Mouse (Mus musculus): ENCODE results near the gene Magi1. TPM values are rescaled to one million over a fixed set of nuclear protein-coding genes. Genes with fewer than 3 reads are reported as not detected.

Magi1 gene
- total and polyA plus RNA-seq, 3 experiments: not detected

- H3K36me3 ChIP-seq (ENCODE audit: control insufficient read depth in 1 of 2, insufficient read depth in 2 of 2, low read length in 2 of 2): no peaks in the 10 kb centered on the region
These were observed 359.7 kb downstream of the Magi1 start for GRCm38 (mm10) chr6:93923972-93924371.

GRCm38 (mm10) chr6:93923351-93923750, 360.4 kb downstream of the Magi1 start:
- H3K4me3 ChIP-seq (ENCODE audit: control insufficient read depth in 1 of 2, insufficient read depth in 1 of 2, low read depth in 2 of 2, low read length in 2 of 2): no peak overlapping the region
- no peaks in the 10 kb centered on the region for H3K27me3 ChIP-seq (ENCODE audit: control insufficient read depth in 1 of 2, insufficient read depth in 2 of 2, low read length in 2 of 2)
- H3K36me3 ChIP-seq (ENCODE audit: control insufficient read depth in 1 of 2, insufficient read depth in 2 of 2, low read length in 2 of 2): no peaks in the 10 kb centered on the region
- TF ChIP-seq E2F4 (IDR thresholded peaks at IDR 0.05; ENCODE audit: borderline replicate concordance, low read depth, low read length): no peak
- no peak for TF ChIP-seq MYC (IDR thresholded peaks at IDR 0.05; ENCODE audit: low read depth, low read length)
- no peak for TF ChIP-seq ELF1 (IDR thresholded peaks at IDR 0.05; ENCODE audit: low read depth, low read length)
- no peaks in the 10 kb centered on the region for H3K9me3 ChIP-seq (replicated peaks; ENCODE audit: insufficient read depth, low read length)
- no peak for DNase-seq (ENCODE audit: low read depth, low spot score)
- no peak overlapping the region for H3K9ac ChIP-seq (ENCODE audit: control insufficient read depth, low read depth, low read length, poor library complexity, severe bottlenecking)
- H3K27ac ChIP-seq (ENCODE audit: control insufficient read depth, low read depth, low read length): no peak overlapping the region
- H3K4me1 ChIP-seq (ENCODE audit: control insufficient read depth in 1 of 2, insufficient read depth in 2 of 2, low read length in 2 of 2): no peaks in the 10 kb centered on the region
- no peaks in the 10 kb centered on the region for H3K79me2 ChIP-seq (ENCODE audit: control insufficient read depth, insufficient read depth, low read length, poor library complexity)

More at GRCm38 (mm10) chr6:93923972-93924371, 359.7 kb downstream of the Magi1 start:
- Histone ChIP-seq H3K79me2 (ENCODE audit: control insufficient read depth, insufficient read depth, low read length, poor library complexity) (no peaks in the 10 kb centered on the region), H3K4me1 (ENCODE audit: control insufficient read depth in 1 of 2, insufficient read depth in 2 of 2, low read length in 2 of 2) (no peaks in the 10 kb centered on the region), H3K9me3 (replicated peaks; ENCODE audit: insufficient read depth, low read length) (no peaks in the 10 kb centered on the region), H3K27ac (ENCODE audit: control insufficient read depth, low read depth, low read length) (no peak overlapping the region), H3K4me3 (ENCODE audit: control insufficient read depth in 1 of 2, insufficient read depth in 1 of 2, low read depth in 2 of 2, low read length in 2 of 2) (no peak overlapping the region), H3K9ac (ENCODE audit: control insufficient read depth, low read depth, low read length, poor library complexity, severe bottlenecking) (no peak overlapping the region), H3K27me3 (ENCODE audit: control insufficient read depth in 1 of 2, insufficient read depth in 2 of 2, low read length in 2 of 2) (no peaks in the 10 kb centered on the region)
- no peak for DNase-seq (ENCODE audit: low read depth, low spot score)
- TF ChIP-seq CHD1 (IDR thresholded peaks at IDR 0.05; ENCODE audit: low read depth, low read length) (no peak), MEF2A (IDR thresholded peaks at IDR 0.05; ENCODE audit: extremely low read depth, insufficient replicate concordance, low read depth, low read length, poor library complexity, severe bottlenecking) (no peak), CHD2 (IDR thresholded peaks at IDR 0.05; ENCODE audit: low read length) (no peak), BHLHE40 (IDR thresholded peaks at IDR 0.05; ENCODE audit: borderline replicate concordance, low read depth, low read length) (no peak), POLR2A (IDR thresholded peaks at IDR 0.05; ENCODE audit: control insufficient read depth in 1 of 2, insufficient read depth in 1 of 2, low read depth in 1 of 2, low read length in 2 of 2, poor library complexity in 1 of 2) (no peak), GATA1 (IDR thresholded peaks at IDR 0.05; ENCODE audit: low read depth, low read length) (no peak), ETS1 (IDR thresholded peaks at IDR 0.05; ENCODE audit: low read depth, low read length) (no peak), EP300 (IDR thresholded peaks at IDR 0.05; ENCODE audit: low read depth in 1 of 2, low read length in 2 of 2) (no peak), GABPA (IDR thresholded peaks at IDR 0.05; ENCODE audit: low read depth, low read length) (no peak), TAL1 (IDR thresholded peaks at IDR 0.05; ENCODE audit: low read length) (no peak), ZKSCAN1 (IDR thresholded peaks at IDR 0.05; ENCODE audit: low read depth, low read length) (no peak), MYC (IDR thresholded peaks at IDR 0.05; ENCODE audit: low read depth, low read length) (no peak), USF1 (IDR thresholded peaks at IDR 0.05; ENCODE audit: low read depth, low read length) (no peak), POLR2AphosphoS5 (IDR thresholded peaks at IDR 0.05; ENCODE audit: borderline replicate concordance, low read depth, low read length) (no peak)

Data from MEL (cell line).